ENCODE assay signal across 8 mouse cellular contexts in the genomic region with DNA sequence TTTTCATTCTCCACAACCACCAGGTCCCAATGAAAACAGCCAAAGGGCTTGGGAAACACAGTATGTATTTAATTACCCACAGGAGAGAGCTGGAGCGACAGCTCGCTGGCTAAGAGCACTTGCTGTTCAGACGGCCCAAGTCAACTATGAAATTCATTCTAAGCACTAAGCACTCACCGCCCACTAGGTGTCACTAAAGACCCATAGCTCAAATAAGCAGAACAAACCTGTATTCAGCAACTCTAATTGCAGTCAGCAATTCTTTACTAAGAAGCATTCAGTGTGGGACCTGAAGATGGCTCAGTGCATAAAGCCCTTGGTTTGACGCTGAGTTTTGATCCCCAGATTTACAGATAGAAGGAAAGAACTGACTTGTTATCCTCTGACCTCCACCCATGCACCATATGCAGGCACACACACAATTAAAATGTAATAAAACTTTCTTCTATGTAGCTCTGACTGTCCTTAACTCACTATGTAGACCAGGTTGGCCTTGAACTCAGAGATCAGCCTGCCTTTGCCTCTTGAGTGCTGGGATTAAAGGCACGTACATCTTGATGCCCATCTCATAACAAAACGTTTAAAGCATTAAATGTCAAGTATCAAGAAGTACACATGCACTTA. TPM values are rescaled to one million over a fixed set of nuclear protein-coding genes. Genes with fewer than 3 reads are reported as not detected.
DNase-seq lines count a peak whose midpoint lies in the region; ATAC-seq lines count a peak whose summit lies in the region.

No protein-coding gene starts in this region.

- peak; percentile 93 for ATAC-seq in frontal cortex, adult (ENCODE audit: low TSS enrichment)
- ATAC-seq in inflammation-experienced regulatory T-cells, adult 6 months: peak; percentile 85

- intact Hi-C loops in heart, postnatal 25 days (cut with DNase I): loop anchor here (1.0 to 5.0 kb wide), 3 partner anchors 52 to 773 kb away; no protein-coding TSS in a partner anchor

- peak; percentile 93 for DNase-seq in heart, adult 11 months
- DNase-seq in heart, postnatal 25 days (ENCODE audit: low spot score): no peak
- peak; percentile 77 for DNase-seq in cerebellum, adult 8-10 months
- DNase-seq in left cerebral cortex, adult 9 months (ENCODE audit: low spot score in 2 of 2): peak; percentile 26 to 72
- DNase-seq in mesoderm, embryonic 11.5 days (ENCODE audit: low read depth, low spot score): peak; percentile 85
- DNase-seq in right cerebral cortex, postnatal 4 days: peak; percentile 41

RNA-seq across cellular contexts. Expression of a gene that starts 12.7 kb away (rescaled TPM):
- total RNA-seq in heart, postnatal 25 days (2021): 10 to 100 TPM in 1 of 2 experiments, 1 to 10 TPM in 1; 9.0 to 10.2 TPM
- 10 to 100 TPM in 2 of 3 experiments, 1 to 10 TPM in 1; 9.9 to 16.3 (median 13.4) TPM for polyA plus RNA-seq in inflammation-experienced regulatory T-cells, adult 6 months (2017; shearing (Covaris generic))

RNA-seq across cellular contexts. Expression of a gene that starts 29.7 kb away (rescaled TPM):
- 10 to 100 TPM; 18.8 to 25.7 TPM for total RNA-seq in heart, postnatal 25 days (2021)
- 1 to 10 TPM; 1.5 to 2.0 (median 1.8) TPM for polyA plus RNA-seq in inflammation-experienced regulatory T-cells, adult 6 months (2017; shearing (Covaris generic))
